In the genomic region with DNA sequence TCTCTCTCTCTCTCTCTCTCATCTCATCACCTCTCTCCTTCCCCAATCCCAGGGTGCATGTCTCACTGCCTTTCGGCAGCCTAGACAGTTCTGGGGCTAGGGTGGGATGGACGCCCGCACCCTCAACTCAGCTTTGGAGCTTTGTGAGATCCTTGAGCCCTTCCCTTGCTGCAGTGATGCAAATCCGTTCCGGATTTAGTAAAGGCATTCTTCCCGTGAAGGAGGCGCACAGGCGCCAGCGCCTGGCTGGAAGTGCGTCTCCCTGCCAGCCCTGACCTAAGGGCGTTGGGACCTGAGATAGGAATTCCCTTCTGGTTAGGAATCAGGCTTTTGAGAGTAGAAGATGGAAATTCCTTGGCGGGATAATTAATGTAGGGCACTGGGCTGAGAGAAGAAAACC, we compare ENCODE assay signal across 9 mouse cellular contexts. TPM values are rescaled to one million over a fixed set of nuclear protein-coding genes. Genes with fewer than 3 reads are reported as not detected.
DNase-seq lines count a peak whose midpoint lies in the region; ATAC-seq and TF ChIP-seq lines count a peak whose summit lies in the region.
"Had no signal": no experiment of that assay in that cellular context is flagged by ENCODE, and none has a peak within 500 bp of the region (broad histone marks: within the 10 kb centered on the region; RNA-seq: fewer than 3 reads in every experiment).

No protein-coding gene starts in this region.

- no peak for TF ChIP-seq CTCF in liver, adult 2 months (IDR thresholded peaks at IDR 0.05; ENCODE audit: low read depth, low read length)

- no peaks in the 10 kb centered on the region for H3K4me1 ChIP-seq in liver, adult 2 months (ENCODE audit: control insufficient read depth, insufficient read depth, low read length)
- H3K4me1 ChIP-seq in embryonic facial prominence, embryonic 13.5 days: peaks cover 10% of the 10 kb centered on the region
- H3K4me1 ChIP-seq in limb, embryonic 13.5 days: peaks cover 6% of the 10 kb centered on the region
- 0 out of 2 replicates have a peak, but pooled peaks cover 7% of the 10 kb centered on the region for H3K4me1 ChIP-seq in stomach, embryonic 15.5 days

- no peaks in the 10 kb centered on the region for H3K36me3 ChIP-seq in liver, adult 2 months (ENCODE audit: control insufficient read depth, insufficient read depth, low read length)
- no peaks in the 10 kb centered on the region for H3K36me3 ChIP-seq in embryonic facial prominence, embryonic 13.5 days
- H3K36me3 ChIP-seq in limb, embryonic 13.5 days: no peaks in the 10 kb centered on the region
- no peaks in the 10 kb centered on the region for H3K36me3 ChIP-seq in stomach, embryonic 15.5 days

- no peak for ATAC-seq in embryonic facial prominence, embryonic 13.5 days (ENCODE audit: insufficient number of reproducible peaks, insufficient read depth, low FRiP score, low TSS enrichment, low read depth)
- ATAC-seq in limb, embryonic 13.5 days (ENCODE audit: low FRiP score, low read depth): no peak
- ATAC-seq in stomach, embryonic 15.5 days (ENCODE audit: insufficient read depth, low FRiP score, low read depth): no peak

- intact Hi-C loops in heart, postnatal 14 days (cut with DNase I): no loop called here

- DNase-seq in liver, adult 2 months (ENCODE audit: extremely low read depth, low read depth, low spot score): no peak
- DNase-seq in liver: no peak
- DNase-seq in heart, postnatal 14 days: peak; percentile 49 to 51
- DNase-seq in right cerebral cortex, postnatal 36 days (ENCODE audit: low spot score in 2 of 2): no peak
- no peak for DNase-seq in right cerebral cortex, postnatal 10 days (ENCODE audit: low spot score in 2 of 2)

- H3K4me3 ChIP-seq in liver, adult 2 months (ENCODE audit: insufficient read depth, low read depth, low read length): no peak overlapping the region
- H3K4me3 ChIP-seq in embryonic facial prominence, embryonic 13.5 days: peak overlapping the region; percentile 24
- 0 out of 2 replicates have a peak overlapping the region, but pooled peaks have one; percentile 10 for H3K4me3 ChIP-seq in limb, embryonic 13.5 days
- no peak overlapping the region; the same call in 1 of the 2 replicates for H3K4me3 ChIP-seq in stomach, embryonic 15.5 days (replicated peaks)

- H3K9me3 ChIP-seq in embryonic facial prominence, embryonic 13.5 days: no peaks in the 10 kb centered on the region
- H3K9me3 ChIP-seq in limb, embryonic 13.5 days: no peaks in the 10 kb centered on the region
- H3K9me3 ChIP-seq in stomach, embryonic 15.5 days: no peaks in the 10 kb centered on the region

- H3K79me2 ChIP-seq in liver, adult 2 months (ENCODE audit: control insufficient read depth, insufficient read depth, low read length): no peaks in the 10 kb centered on the region

- H3K9ac ChIP-seq in liver, adult 2 months (ENCODE audit: low read depth, low read length): 0 out of 2 replicates have a peak overlapping the region, but pooled peaks have one; percentile 2
- peak overlapping the region; percentile 54; the same call in 1 of the 2 replicates for H3K9ac ChIP-seq in embryonic facial prominence, embryonic 13.5 days
- H3K9ac ChIP-seq in limb, embryonic 13.5 days: peak overlapping the region; percentile 19; the same call in 1 of the 2 replicates
- H3K9ac ChIP-seq in stomach, embryonic 15.5 days: no peak overlapping the region

- peak overlapping the region; percentile 54 for H3K4me2 ChIP-seq in embryonic facial prominence, embryonic 13.5 days
- H3K4me2 ChIP-seq in limb, embryonic 13.5 days (replicated peaks): peak overlapping the region; percentile 53
- peak overlapping the region; percentile 30 for H3K4me2 ChIP-seq in stomach, embryonic 15.5 days

- WGBS in liver, adult 2 months: 33% methylated on average over 12 of the region's 12 CpGs
- WGBS in embryonic facial prominence, embryonic 13.5 days: 4% methylated on average over 12 of the region's 12 CpGs
- 10% methylated on average over 12 of the region's 12 CpGs for WGBS in limb, embryonic 13.5 days
- 11% methylated on average over 12 of the region's 12 CpGs for WGBS in stomach, embryonic 15.5 days

- no peaks in the 10 kb centered on the region for H3K27me3 ChIP-seq in liver, adult 2 months (ENCODE audit: control insufficient read depth, insufficient read depth, low read length)
- no peaks in the 10 kb centered on the region for H3K27me3 ChIP-seq in embryonic facial prominence, embryonic 13.5 days
- no peaks in the 10 kb centered on the region for H3K27me3 ChIP-seq in limb, embryonic 13.5 days
- 0 out of 2 replicates have a peak, but pooled peaks cover 3% of the 10 kb centered on the region for H3K27me3 ChIP-seq in stomach, embryonic 15.5 days (replicated peaks)

- TF ChIP-seq POLR2A in liver, adult 2 months (IDR thresholded peaks at IDR 0.05; ENCODE audit: extremely low read depth, insufficient read depth, low read length): no peak

- 0 out of 2 replicates have a peak overlapping the region, but pooled peaks have one; percentile 20 for H3K27ac ChIP-seq in liver, adult 2 months (replicated peaks; ENCODE audit: insufficient read depth, low read depth, low read length)
- H3K27ac ChIP-seq in embryonic facial prominence, embryonic 13.5 days: peak overlapping the region; percentile 51; the same call in 1 of the 2 replicates
- no peak overlapping the region for H3K27ac ChIP-seq in limb, embryonic 13.5 days
- no peak overlapping the region for H3K27ac ChIP-seq in stomach, embryonic 15.5 days

RNA-seq across cellular contexts. Expression of a gene that starts 9.6 kb away (rescaled TPM):
- not detected in 2 replicates for total RNA-seq in liver, adult 2 months (2014; rRNA removed)
- not detected in 2 replicates for polyA plus RNA-seq in liver, adult 2 months (2012; rRNA removed)
- polyA plus RNA-seq in embryonic facial prominence, embryonic 13.5 days (2015; fragmentation: Nextera tagmentation; extraction: Ambion mirVana): not detected in 2 replicates
- 1 to 10 TPM; 1.1 to 3.7 TPM for total RNA-seq in heart, postnatal 14 days (2021)
- polyA plus RNA-seq in limb, embryonic 13.5 days (2015; fragmentation: Nextera tagmentation; extraction: Ambion mirVana): not detected in 2 replicates
- not detected in 2 replicates for polyA plus RNA-seq in stomach, embryonic 15.5 days (2015; fragmentation: Nextera tagmentation; extraction: Ambion mirVana)
- polyA plus RNA-seq: large intestine, adult 2 months had no signal

RNA-seq across cellular contexts. Expression of a gene that starts 9.6 kb away (rescaled TPM):
- not detected in 2 replicates for total RNA-seq in liver, adult 2 months (2014; rRNA removed)
- not detected in 2 replicates for polyA plus RNA-seq in liver, adult 2 months (2012; rRNA removed)
- polyA plus RNA-seq in embryonic facial prominence, embryonic 13.5 days (2015; fragmentation: Nextera tagmentation; extraction: Ambion mirVana): not detected in 2 replicates
- total RNA-seq in heart, postnatal 14 days (2021): not detected
- not detected in 2 replicates for polyA plus RNA-seq in limb, embryonic 13.5 days (2015; fragmentation: Nextera tagmentation; extraction: Ambion mirVana)
- polyA plus RNA-seq in stomach, embryonic 15.5 days (2015; fragmentation: Nextera tagmentation; extraction: Ambion mirVana): not detected in 2 replicates
- polyA plus RNA-seq: large intestine, adult 2 months had no signal

RNA-seq across cellular contexts. Expression of a gene that starts 15.3 kb away (rescaled TPM):
- 0.09 TPM in 1 of 2 replicates, not detected in the other for total RNA-seq in liver, adult 2 months (2014; rRNA removed)
- polyA plus RNA-seq in liver, adult 2 months (2012; rRNA removed): 0.27 TPM in 1 of 2 replicates, not detected in the other
- 0.98 and 1.0 TPM in 2 replicates for polyA plus RNA-seq in embryonic facial prominence, embryonic 13.5 days (2015; fragmentation: Nextera tagmentation; extraction: Ambion mirVana)
- total RNA-seq in heart, postnatal 14 days (2021): under 1 TPM in 1 of 2 experiments, not detected in 1; 0.36 TPM
- polyA plus RNA-seq in limb, embryonic 13.5 days (2015; fragmentation: Nextera tagmentation; extraction: Ambion mirVana): 0.10 TPM in 1 of 2 replicates, not detected in the other
- polyA plus RNA-seq in stomach, embryonic 15.5 days (2015; fragmentation: Nextera tagmentation; extraction: Ambion mirVana): 47.5 and 50.8 TPM in 2 replicates

RNA-seq across cellular contexts. Expression of a gene that starts 31.6 kb away (rescaled TPM):
- 0.18 and 0.27 TPM in 2 replicates for total RNA-seq in liver, adult 2 months (2014; rRNA removed)
- 0.12 and 0.87 TPM in 2 replicates for polyA plus RNA-seq in liver, adult 2 months (2012; rRNA removed)
- 2.7 and 3.1 TPM in 2 replicates for polyA plus RNA-seq in embryonic facial prominence, embryonic 13.5 days (2015; fragmentation: Nextera tagmentation; extraction: Ambion mirVana)
- total RNA-seq in heart, postnatal 14 days (2021): 1 to 10 TPM; 3.7 to 5.5 TPM
- polyA plus RNA-seq in limb, embryonic 13.5 days (2015; fragmentation: Nextera tagmentation; extraction: Ambion mirVana): 2.3 and 2.6 TPM in 2 replicates
- 2.4 and 3.1 TPM in 2 replicates for polyA plus RNA-seq in stomach, embryonic 15.5 days (2015; fragmentation: Nextera tagmentation; extraction: Ambion mirVana)

RNA-seq across cellular contexts. Expression of a gene that starts 38.7 kb away (rescaled TPM):
- total RNA-seq in liver, adult 2 months (2014; rRNA removed): 1.0 and 1.4 TPM in 2 replicates
- polyA plus RNA-seq in liver, adult 2 months (2012; rRNA removed): 1.3 and 1.7 TPM in 2 replicates
- polyA plus RNA-seq in embryonic facial prominence, embryonic 13.5 days (2015; fragmentation: Nextera tagmentation; extraction: Ambion mirVana): 28.9 and 31.6 TPM in 2 replicates
- total RNA-seq in heart, postnatal 14 days (2021): 10 to 100 TPM; 18.3 to 18.9 TPM
- polyA plus RNA-seq in limb, embryonic 13.5 days (2015; fragmentation: Nextera tagmentation; extraction: Ambion mirVana): 25.3 and 27.9 TPM in 2 replicates
- polyA plus RNA-seq in stomach, embryonic 15.5 days (2015; fragmentation: Nextera tagmentation; extraction: Ambion mirVana): 9.3 and 12.2 TPM in 2 replicates

Comparison
In these comparisons a context has a peak if more than half of its experiments do, and no peak if none do; other contexts are left out.
1. DNase-seq: peak in heart, postnatal 14 days (2 of 2); none in liver, adult 2 months (single experiment), liver (single experiment), right cerebral cortex, postnatal 36 days (0 of 2) and right cerebral cortex, postnatal 10 days (0 of 2).
2. H3K27ac ChIP-seq: peak in liver, adult 2 months (single experiment) and embryonic facial prominence, embryonic 13.5 days (single experiment); none in limb, embryonic 13.5 days (single experiment) and stomach, embryonic 15.5 days (single experiment).
3. H3K4me3 ChIP-seq: peak in embryonic facial prominence, embryonic 13.5 days (single experiment) and limb, embryonic 13.5 days (single experiment); none in liver, adult 2 months (single experiment) and stomach, embryonic 15.5 days (single experiment).
4. RNA of a gene that starts 15.3 kb away (polyA plus RNA-seq): 47.5 to 50.8 TPM in stomach, embryonic 15.5 days; 0.98 to 1.0 TPM in embryonic facial prominence, embryonic 13.5 days, 0.27 TPM in liver, adult 2 months and 0.10 TPM in limb, embryonic 13.5 days; every median in the first group is over 10 times any median in the second.
5. Peak in every context shown above with its lines, with median percentiles within 50 percentile points of each other: H3K4me2 ChIP-seq.